Mouse (Mus musculus) splenic B cell, adult 2 months (primary cell): Measurements from ENCODE around the gene Klhl8.

Experiments used
- DNase-seq: peaks from one replicate; pipeline ENCODE4 v3.0.0-alpha.2; 2011; ENCODE audit warnings: low read depth, low spot score
- H3K27me3 ChIP-seq: 2 replicates; pipeline ENCODE4 v1.6.1; 2012; ENCODE audit warnings: mild to moderate bottlenecking, low read length, moderate library complexity, mixed read lengths; ENCODE audit not compliant: control insufficient read depth, poor library complexity, insufficient read depth, severe bottlenecking
- H3K36me3 ChIP-seq: 2 replicates; pipeline ENCODE4 v1.6.1; 2012; ENCODE audit warnings: mild to moderate bottlenecking, low read length, moderate library complexity, mixed read lengths; ENCODE audit not compliant: control insufficient read depth, poor library complexity, insufficient read depth, severe bottlenecking

Gene Klhl8

DNA sequence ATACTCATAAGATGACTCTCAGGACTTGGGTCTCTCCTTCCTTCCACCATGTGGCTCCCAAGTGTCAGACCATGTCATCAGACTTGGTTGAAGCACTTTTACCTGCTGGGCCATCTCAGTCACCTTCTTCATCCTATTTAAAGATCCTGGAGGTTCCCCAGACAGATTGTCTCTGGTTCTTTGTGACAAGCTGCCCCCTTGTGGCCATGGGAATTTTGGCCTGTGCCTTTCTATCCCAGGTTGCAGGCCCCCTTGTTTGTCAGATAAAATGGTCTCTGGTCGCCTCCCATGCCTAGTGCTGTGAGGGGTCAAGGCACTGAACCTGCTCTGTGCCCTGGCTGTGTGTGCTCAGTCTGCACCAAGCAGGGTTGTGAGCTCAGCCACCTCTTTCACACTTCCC is 67.1 kb downstream of the Klhl8 start:
- Histone ChIP-seq H3K27me3 (no peaks in the 10 kb centered on the region), H3K36me3 (peaks cover 25% of the 10 kb centered on the region)
- peak; percentile 59 for DNase-seq

GRCm38 (mm10) chr5:103839265-103839626 is 71.8 kb downstream of the Klhl8 start:
- Histone ChIP-seq H3K27me3 (no peaks in the 10 kb centered on the region), H3K36me3 (peaks cover 28% of the 10 kb centered on the region)
- DNase-seq, result no peak

DNA sequence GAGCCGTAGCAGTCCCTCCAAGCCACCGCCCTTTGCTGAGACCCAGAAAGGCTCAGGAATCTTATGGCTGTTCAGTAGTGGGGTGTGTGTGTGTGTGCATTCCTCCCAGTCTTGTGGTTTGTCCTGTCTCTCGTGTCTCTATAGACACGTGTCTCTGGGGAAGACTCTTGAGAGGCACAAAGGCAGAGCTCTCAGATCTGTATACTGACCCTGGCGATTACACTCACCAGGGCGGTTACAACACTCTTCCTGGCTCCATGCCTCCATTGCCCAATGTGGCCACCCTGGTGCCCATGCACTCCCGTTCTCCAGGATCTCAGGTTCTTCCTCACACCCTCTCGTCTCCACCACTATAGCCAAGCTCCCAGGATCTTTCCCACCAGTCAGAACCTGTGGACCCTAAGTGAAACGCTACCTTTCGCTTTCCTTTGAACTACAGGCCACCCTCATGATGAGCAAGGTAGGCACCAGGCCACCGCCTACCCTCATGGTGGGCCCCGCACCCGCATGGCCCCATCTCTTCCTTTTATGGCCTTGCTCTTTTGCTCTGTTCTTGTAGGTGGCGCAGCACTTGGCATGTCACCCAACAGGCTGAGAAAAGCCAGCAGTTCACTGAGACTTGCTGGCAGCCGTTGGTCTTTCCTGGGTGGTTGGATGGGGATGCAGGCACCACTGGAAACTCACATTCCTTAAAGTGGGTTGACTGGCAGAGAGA is 72.4 kb downstream of the Klhl8 start:
- no peak for DNase-seq
- H3K36me3 ChIP-seq, result peaks cover 26% of the 10 kb centered on the region
- H3K27me3 ChIP-seq, result no peaks in the 10 kb centered on the region

DNA sequence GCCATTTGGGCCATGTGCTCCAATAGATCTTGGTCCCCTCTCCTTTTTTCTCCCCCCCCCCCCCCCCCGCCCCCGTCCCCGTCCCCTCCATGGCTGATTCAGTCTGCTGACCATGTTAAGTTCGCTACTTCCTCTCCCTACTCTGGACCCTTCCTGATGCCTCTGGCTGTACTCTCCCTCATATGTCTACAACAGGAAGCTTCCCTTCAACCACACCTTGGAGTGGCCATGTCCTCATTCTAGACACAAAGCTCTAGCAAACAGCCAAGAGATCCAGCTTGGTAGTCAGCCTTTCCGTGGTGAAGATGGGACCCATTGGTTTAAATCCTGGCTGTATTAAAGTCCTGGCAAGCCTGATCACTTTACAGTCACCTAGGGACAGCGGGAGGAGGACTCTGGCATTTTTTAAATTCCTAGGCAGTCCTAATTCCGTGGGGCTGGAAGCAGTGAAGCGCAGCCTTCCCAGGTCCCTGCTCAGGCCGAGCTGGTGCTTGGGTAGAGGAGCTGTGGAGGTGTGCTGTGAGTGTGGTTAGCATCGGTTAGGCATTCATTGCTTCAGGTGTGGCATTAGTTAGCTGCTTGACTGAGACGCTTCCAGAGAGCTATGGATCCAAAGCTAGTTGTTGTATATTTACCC is 74.8 kb downstream of the Klhl8 start:
- Histone ChIP-seq H3K27me3 (no peaks in the 10 kb centered on the region), H3K36me3 (peaks cover 23% of the 10 kb centered on the region)
- no peak for DNase-seq

GRCm38 (mm10) chr5:103835471-103836147 is 75.5 kb downstream of the Klhl8 start:
- H3K36me3 ChIP-seq, result peaks cover 23% of the 10 kb centered on the region

GRCm38 (mm10) chr5:103830886-103831285 is 80.2 kb downstream of the Klhl8 start:
- H3K27me3 ChIP-seq, result no peaks in the 10 kb centered on the region
- peaks cover 30% of the 10 kb centered on the region; the same call in 1 of the 2 replicates for H3K36me3 ChIP-seq
- DNase-seq, result no peak

More at GRCm38 (mm10) chr5:103835471-103836147, 75.5 kb downstream of the Klhl8 start:
- DNase-seq, result no peak
- H3K27me3 ChIP-seq, result no peaks in the 10 kb centered on the region

DNA sequence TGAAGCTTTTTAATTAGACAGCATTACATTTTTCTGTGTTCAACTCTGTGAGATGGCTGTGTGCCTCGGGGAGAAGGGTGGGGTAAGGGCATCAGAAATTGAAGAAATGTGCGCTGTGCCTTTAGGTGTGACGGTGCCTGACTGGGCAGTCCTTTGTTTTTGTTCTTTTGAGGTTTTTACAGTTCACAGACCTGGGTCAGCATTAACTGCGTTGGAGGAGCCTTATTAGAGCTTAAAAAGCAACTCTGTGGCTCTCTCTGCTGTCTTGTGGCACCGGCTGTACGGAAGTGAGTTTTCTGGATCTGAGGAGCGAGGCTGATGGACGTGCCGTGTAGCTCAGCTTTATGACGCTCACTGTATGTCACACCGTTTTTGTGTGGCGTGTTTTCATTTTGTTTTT is 81.9 kb downstream of the Klhl8 start:
- H3K36me3 ChIP-seq, result peaks cover 23% of the 10 kb centered on the region; the same call in 1 of the 2 replicates
- H3K27me3 ChIP-seq, result no peaks in the 10 kb centered on the region
- no peak for DNase-seq

DNA sequence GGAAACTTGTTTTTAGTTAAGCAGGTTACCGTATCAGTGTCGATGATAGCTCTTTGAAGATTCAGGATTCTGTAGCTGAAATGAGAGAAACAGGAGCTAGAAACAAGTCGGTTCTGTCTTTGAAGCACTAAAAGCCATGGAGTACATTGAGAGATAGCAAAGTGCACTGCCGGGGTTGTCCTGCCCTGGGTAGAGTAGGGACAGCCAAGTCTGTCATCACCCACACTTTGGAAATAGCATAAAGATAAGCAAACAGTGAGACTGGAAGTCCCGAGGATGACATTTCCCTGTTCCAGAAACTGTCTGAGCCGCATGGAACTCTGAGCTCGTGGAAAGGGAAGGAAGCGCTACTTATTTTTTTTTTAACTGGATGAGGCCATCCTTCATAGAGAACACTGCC is 82.3 kb downstream of the Klhl8 start:
- H3K36me3 ChIP-seq, result peaks cover 22% of the 10 kb centered on the region; the same call in 1 of the 2 replicates
- DNase-seq, result no peak

DNA sequence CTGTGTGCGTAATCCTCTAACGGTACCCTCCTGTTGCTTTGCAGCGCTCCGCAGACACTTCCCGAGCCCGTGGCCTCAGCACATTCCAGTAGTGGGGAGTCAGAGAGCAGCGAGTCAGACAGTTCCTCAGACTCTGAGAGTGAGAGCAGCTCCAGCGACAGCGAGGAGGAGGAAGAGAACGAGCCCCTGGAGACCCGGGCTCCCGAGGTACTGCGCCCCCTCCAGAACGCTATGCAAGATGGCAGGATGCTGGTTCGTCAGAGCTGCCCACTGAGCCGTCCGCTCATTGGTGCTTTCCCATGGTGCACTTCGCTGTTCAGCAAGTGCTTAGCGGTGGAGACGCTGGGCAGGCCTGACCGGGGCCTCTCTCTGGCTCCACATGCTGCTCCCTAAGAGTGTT is 82.8 kb downstream of the Klhl8 start:
- DNase-seq, result no peak
- Histone ChIP-seq H3K27me3 (no peaks in the 10 kb centered on the region), H3K36me3 (peaks cover 18% of the 10 kb centered on the region; the same call in 1 of the 2 replicates)

More for the DNA sequence above, 82.3 kb downstream of the Klhl8 start:
- H3K27me3 ChIP-seq, result no peaks in the 10 kb centered on the region

DNA sequence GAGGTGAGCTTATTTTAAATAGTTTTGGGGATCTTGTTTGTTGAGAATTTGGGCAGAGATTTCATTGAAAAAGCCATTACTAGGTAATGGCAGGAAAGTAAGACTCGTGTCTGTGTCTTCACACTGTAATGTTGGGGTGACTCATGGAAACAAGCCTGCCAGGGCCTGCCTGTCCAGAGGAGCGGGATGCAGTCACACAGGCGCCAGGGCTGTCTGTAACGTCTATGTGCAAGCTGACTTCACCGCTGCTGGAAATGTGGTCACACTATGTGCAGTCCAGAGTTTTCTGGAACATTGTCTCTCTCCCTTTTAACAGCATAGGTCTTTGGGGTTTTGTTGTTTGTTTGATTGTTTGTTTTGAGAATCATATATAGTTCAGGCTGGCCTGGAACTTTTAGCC is 88.1 kb downstream of the Klhl8 start:
- no peak for DNase-seq

GRCm38 (mm10) chr5:103821500-103822298 is 89.4 kb downstream of the Klhl8 start:
- no peak for DNase-seq
- H3K27me3 ChIP-seq, result no peaks in the 10 kb centered on the region
- peaks cover 5% of the 10 kb centered on the region for H3K36me3 ChIP-seq

More for the DNA sequence above, 88.1 kb downstream of the Klhl8 start:
- Histone ChIP-seq H3K27me3 (no peaks in the 10 kb centered on the region), H3K36me3 (peaks cover 4% of the 10 kb centered on the region)

DNA sequence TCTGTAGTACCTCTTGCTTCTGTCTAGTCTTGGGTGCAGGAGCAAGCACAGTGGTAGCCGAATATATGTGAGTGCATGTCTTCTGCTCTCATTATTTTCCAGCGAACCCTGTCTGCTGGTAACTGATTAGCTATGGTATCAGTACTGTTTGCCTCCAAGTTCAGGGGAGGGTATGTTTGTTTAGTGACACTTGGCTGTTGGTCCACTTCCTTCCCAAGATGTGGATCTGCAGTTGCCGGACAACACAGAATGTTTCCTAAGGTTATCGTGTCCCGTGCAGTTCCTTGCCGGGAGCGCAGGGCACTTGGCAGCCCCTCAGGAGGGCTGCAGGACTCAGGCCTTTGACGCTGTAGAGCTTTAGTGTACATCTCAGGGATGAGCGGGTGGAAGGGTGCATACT is 90.0 kb downstream of the Klhl8 start:
- Histone ChIP-seq H3K27me3 (no peaks in the 10 kb centered on the region), H3K36me3 (peaks cover 5% of the 10 kb centered on the region)
- DNase-seq, result no peak

DNA sequence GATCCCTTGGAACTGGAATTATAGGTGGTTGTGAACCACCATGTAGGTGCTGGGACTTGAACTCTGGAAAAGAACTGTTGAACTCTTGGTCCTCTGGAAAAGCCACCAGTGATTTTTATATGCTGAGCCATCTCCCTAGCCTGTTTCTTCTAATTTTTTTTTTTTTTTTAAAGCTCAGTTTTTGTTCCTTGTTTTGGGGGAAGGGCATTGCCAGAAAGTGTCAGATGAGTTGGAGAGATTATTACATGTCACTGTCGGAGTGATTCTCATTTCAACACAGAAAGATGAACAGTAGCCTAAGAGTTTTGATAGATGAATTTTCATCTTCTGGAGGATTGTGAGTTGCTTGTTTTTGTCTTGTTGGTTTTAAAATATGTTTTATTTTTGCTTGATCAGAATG is 91.4 kb downstream of the Klhl8 start:
- DNase-seq, result no peak
- H3K27me3 ChIP-seq, result no peaks in the 10 kb centered on the region
- peaks cover 7% of the 10 kb centered on the region for H3K36me3 ChIP-seq

DNA sequence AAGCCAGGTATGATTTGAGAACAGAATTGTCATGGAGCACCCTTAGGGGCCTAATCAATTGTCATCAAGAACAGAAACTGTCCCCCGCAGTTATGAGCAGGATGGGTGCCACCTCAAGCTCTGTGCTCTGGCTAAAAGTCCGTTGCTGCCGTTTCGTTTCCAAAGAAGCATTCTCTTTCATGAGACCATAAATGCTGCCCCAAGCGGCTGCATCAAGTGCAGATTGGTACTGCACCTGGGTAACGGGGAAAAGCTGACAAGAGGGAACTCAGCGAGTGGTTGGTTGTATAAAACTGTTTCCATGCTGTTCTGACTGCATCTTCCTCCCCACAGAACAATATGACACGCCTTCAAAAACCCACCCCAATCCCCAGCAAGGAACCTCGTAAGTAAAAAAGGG is 92.5 kb downstream of the Klhl8 start:
- Histone ChIP-seq H3K27me3 (no peaks in the 10 kb centered on the region), H3K36me3 (peaks cover 7% of the 10 kb centered on the region)
- no peak for DNase-seq
